Mouse (Mus musculus): ENCODE data around the gene Pkd1l2. TPM values are rescaled to one million over a fixed set of nuclear protein-coding genes. Genes with fewer than 3 reads are reported as not detected.

Gene Pkd1l2
- polyA plus RNA-seq, 1 experiment from 2014 or later: not detected

- no peak for ATAC-seq
- Histone ChIP-seq H3K4me3 (no peak overlapping the region), H3K27ac (no peak overlapping the region), H3K9ac (peak overlapping the region; percentile 9; the same call in 1 of the 2 replicates), H3K9me3 (replicated peaks) (no peaks in the 10 kb centered on the region), H3K4me1 (peaks cover 25% of the 10 kb centered on the region), H3K36me3 (ENCODE audit: poor library complexity, severe bottlenecking) (no peaks in the 10 kb centered on the region), H3K27me3 (no peaks in the 10 kb centered on the region), H3K4me2 (no peak overlapping the region)
- WGBS: 85% methylated on average over 21 of the region's 21 CpGs
Observed at GRCm38 (mm10) chr8:116946268-116946838, 135.9 kb downstream of the Pkd1l2 start.

Other genes with a start within 250 kb of the Pkd1l2 start
- gene Cmc2, start 161.0 kb downstream of the Pkd1l2 start, polyA plus RNA-seq (2015; fragmentation: Nextera tagmentation; extraction: Ambion mirVana): 58.6 and 67.6 TPM in 2 replicates
- 33.1 and 35.4 TPM in 2 replicates for gene Cenpn, start 160.7 kb downstream of the Pkd1l2 start, polyA plus RNA-seq (2015; fragmentation: Nextera tagmentation; extraction: Ambion mirVana)
- gene Atmin, start 139.1 kb downstream of the Pkd1l2 start, polyA plus RNA-seq (2015; fragmentation: Nextera tagmentation; extraction: Ambion mirVana): 13.0 and 15.9 TPM in 2 replicates
- gene 1700030J22Rik, start 103.5 kb downstream of the Pkd1l2 start, polyA plus RNA-seq (2015; fragmentation: Nextera tagmentation; extraction: Ambion mirVana): 3.9 and 4.1 TPM in 2 replicates
- gene Gcsh, start 88.9 kb downstream of the Pkd1l2 start, polyA plus RNA-seq (2015; fragmentation: Nextera tagmentation; extraction: Ambion mirVana): 111 and 120 TPM in 2 replicates
- gene Bco1, start 13.4 kb upstream of the Pkd1l2 start, polyA plus RNA-seq (2015; fragmentation: Nextera tagmentation; extraction: Ambion mirVana): not detected in 2 replicates
- 2.8 and 3.9 TPM in 2 replicates for gene Gan, start 75.7 kb upstream of the Pkd1l2 start, polyA plus RNA-seq (2015; fragmentation: Nextera tagmentation; extraction: Ambion mirVana)
- 39.0 and 45.4 TPM in 2 replicates for gene Cmip, start 174.6 kb upstream of the Pkd1l2 start, polyA plus RNA-seq (2015; fragmentation: Nextera tagmentation; extraction: Ambion mirVana)